Mouse (Mus musculus) spleen, adult 2 months (tissue): ENCODE results near the gene Paxx. TPM values are rescaled to one million over a fixed set of nuclear protein-coding genes. Genes with fewer than 3 reads are reported as not detected.

Source experiments
- DNase-seq, 2 experiments: peaks; one replicate each; pipeline versions ENCODE4 v3.0.0 to v3.0.0-alpha.2; 2012 to 2021; ENCODE audit warnings: low spot score in 2 of 2, low read depth in 1 of 2
- H3K27ac ChIP-seq: fragments of 200-500 bp; 2 replicates; pipeline ENCODE4 v1.5.1; 2012; ENCODE audit warnings: low read length, inconsistent platforms; ENCODE audit not compliant: insufficient read depth
- H3K27me3 ChIP-seq: fragments of 200-500 bp; 2 replicates; pipeline ENCODE4 v1.6.1; 2012; ENCODE audit warnings: mild to moderate bottlenecking, moderate library complexity, low read length, inconsistent platforms; ENCODE audit not compliant: control insufficient read depth, insufficient read depth
- H3K36me3 ChIP-seq: fragments of 200-500 bp; 2 replicates; pipeline ENCODE4 v1.6.1; 2012; ENCODE audit warnings: mild to moderate bottlenecking, low read length, inconsistent platforms; ENCODE audit not compliant: control insufficient read depth, insufficient read depth
- H3K4me1 ChIP-seq: fragments of 200-500 bp; 2 replicates; pipeline ENCODE4 v1.6.1; 2011; ENCODE audit warnings: inconsistent platforms; ENCODE audit not compliant: control insufficient read depth, insufficient read depth, insufficient read length
- H3K4me3 ChIP-seq: fragments of 200-500 bp; 2 replicates; pipeline ENCODE4 v1.5.1; 2011; ENCODE audit warnings: mild to moderate bottlenecking, inconsistent platforms; ENCODE audit not compliant: insufficient read depth, insufficient read length; ENCODE audit errors: extremely low read depth
- CTCF ChIP-seq: fragments of 200-500 bp; IDR thresholded peaks from 2 replicates; pipeline ENCODE4 v1.5.1; 2011; ENCODE audit warnings: mild to moderate bottlenecking, inconsistent platforms; ENCODE audit not compliant: insufficient read depth, insufficient read length, insufficient replicate concordance; ENCODE audit errors: extremely low read depth
- POLR2A ChIP-seq: fragments of 200-500 bp; IDR thresholded peaks from 2 replicates; pipeline ENCODE4 v1.6.1; 2011; ENCODE audit warnings: low read depth, low read length, inconsistent platforms
- WGBS: fragments of 180-500 bp; shearing (Covaris S2); methylation state at CpG from one replicate; pipeline ENCODE4 v1.1.7; 2018; 5-methylcytosine and 5-hydroxymethylcytosine counted together
- polyA plus RNA-seq: library from polyadenylated mRNA; depleted of rRNA; stranded (reverse); fragments of >200 nt; gene quantifications from 2 replicates; pipeline ENCODE4 v1.2.3, GENCODE M21; 2012

The Paxx gene
- polyA plus RNA-seq, 1 experiment, result 68.7 TPM

DNA sequence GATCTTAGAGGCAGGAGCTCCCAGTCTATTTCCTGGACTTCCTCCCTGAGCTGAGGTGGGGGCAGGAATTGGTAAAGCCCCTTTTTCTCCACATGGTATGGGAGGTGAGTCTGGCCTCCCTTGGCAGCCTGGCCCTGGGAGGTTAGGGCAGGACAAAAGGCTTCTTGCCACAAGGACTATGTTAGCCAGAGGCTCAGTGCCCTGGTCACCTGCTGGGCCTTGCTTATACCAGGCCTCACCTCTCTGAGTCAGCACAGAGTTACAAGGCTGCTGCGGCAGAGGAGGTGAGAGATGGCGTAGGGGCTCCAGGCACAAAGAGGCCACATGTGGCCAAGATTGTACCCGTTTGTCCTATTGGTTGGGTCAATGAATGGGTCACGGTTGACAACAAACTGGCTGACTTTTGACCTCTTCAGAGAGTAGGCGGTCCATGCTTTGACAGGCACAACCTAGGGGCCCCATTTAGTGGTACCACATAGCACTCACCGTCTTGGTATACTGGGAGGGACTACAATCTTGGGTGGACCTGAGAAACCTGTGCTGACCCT is 29.5 kb downstream of the Paxx start:
- no peak overlapping the region for H3K27ac ChIP-seq
- H3K36me3 ChIP-seq, result no peaks in the 10 kb centered on the region; the same call in none of the 2 replicates
- TF ChIP-seq POLR2A (no peak), CTCF (no peak)
- no peak for DNase-seq
- H3K4me3 ChIP-seq, result no peak overlapping the region
- H3K4me1 ChIP-seq, result peaks cover 10% of the 10 kb centered on the region
- 93% methylated on average over 6 of the region's 6 CpGs for WGBS
- no peaks in the 10 kb centered on the region for H3K27me3 ChIP-seq

DNA sequence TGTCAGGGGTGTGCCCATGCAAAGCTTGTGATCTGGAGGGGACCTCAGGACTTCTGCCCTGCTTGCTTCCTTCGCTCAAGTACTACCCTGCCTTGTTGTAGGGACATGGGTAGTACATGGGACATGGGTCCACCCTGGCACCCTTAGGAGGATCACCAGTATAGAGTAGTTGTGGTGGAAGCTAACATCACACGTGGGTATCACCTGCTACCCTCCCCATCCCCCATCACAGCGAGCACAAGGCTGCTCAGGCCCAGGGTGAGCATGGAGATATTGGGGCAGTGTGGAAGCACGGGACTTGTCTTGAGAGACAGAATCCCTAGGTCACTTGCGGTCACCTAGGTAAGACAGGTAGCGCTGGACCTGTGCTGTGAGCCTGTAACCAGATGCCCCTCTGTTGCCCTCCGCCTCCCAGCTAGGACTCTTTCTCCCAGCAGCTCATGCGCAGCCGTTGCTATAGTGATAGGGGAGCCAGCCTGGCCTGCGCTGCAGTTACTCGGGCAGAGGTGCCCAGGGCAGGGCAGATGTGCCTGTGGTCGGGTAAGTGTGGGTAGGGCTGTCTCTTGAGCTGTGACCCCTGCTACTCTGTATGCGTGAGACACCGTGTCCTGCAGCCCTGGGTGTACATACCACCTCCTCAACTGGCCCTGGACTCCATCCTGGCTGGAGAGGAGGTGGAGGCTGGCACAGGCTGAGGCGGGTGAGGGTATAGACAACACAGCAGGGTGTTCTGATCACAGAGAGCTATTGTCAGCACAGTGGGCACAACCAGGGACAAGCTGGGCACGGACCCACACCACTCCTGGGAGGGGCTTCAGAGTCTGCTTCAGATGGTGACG is 30.3 kb downstream of the Paxx start:
- Histone ChIP-seq H3K36me3 (no peaks in the 10 kb centered on the region; the same call in 1 of the 2 replicates), H3K4me3 (no peak overlapping the region), H3K4me1 (peaks cover 11% of the 10 kb centered on the region), H3K27ac (no peak overlapping the region), H3K27me3 (no peaks in the 10 kb centered on the region)
- 70% methylated on average over 17 of the region's 17 CpGs for WGBS
- DNase-seq, result no peak
- TF ChIP-seq CTCF (no peak), POLR2A (no peak)

- Histone ChIP-seq H3K4me3 (no peak overlapping the region), H3K4me1 (peaks cover 11% of the 10 kb centered on the region), H3K36me3 (no peaks in the 10 kb centered on the region), H3K27ac (no peak overlapping the region), H3K27me3 (no peaks in the 10 kb centered on the region)
- TF ChIP-seq CTCF (no peak), POLR2A (no peak)
- DNase-seq, result no peak
- 76% methylated on average over 5 of the region's 5 CpGs for WGBS
These were observed 31.3 kb downstream of the Paxx start for GRCm38 (mm10) chr2:25429435-25430180.

GRCm38 (mm10) chr2:25428442-25429236 is 32.3 kb downstream of the Paxx start, which contains the start of gene Abca2:
Abca2 (plus strand) TSS chr2:25428703.
- Histone ChIP-seq H3K27ac (peak within 1 kb of the TSS; percentile 7; the same call in 1 of the 2 replicates), H3K4me3 (peak within 1 kb of the TSS; percentile 73), H3K36me3 (no peaks in the 10 kb centered on the region), H3K4me1 (peaks cover 11% of the 10 kb centered on the region), H3K27me3 (no peaks in the 10 kb centered on the region)
- WGBS, result under 1% methylated on average over 81 of the region's 89 CpGs
- TF ChIP-seq CTCF (peak; percentile 94), POLR2A (no peak)
- DNase-seq, result peak; percentile 76 to 93

GRCm38 (mm10) chr2:25427256-25427655 is 33.6 kb downstream of the Paxx start:
- H3K27me3 ChIP-seq, result no peaks in the 10 kb centered on the region
- TF ChIP-seq POLR2A, result no peak
- TF ChIP-seq CTCF, result no peak
- peaks cover 11% of the 10 kb centered on the region for H3K4me1 ChIP-seq
- no peak overlapping the region for H3K4me3 ChIP-seq
- no peak for DNase-seq
- no peaks in the 10 kb centered on the region for H3K36me3 ChIP-seq
- 88% methylated on average over 5 of the region's 5 CpGs for WGBS
- no peak overlapping the region for H3K27ac ChIP-seq

DNA sequence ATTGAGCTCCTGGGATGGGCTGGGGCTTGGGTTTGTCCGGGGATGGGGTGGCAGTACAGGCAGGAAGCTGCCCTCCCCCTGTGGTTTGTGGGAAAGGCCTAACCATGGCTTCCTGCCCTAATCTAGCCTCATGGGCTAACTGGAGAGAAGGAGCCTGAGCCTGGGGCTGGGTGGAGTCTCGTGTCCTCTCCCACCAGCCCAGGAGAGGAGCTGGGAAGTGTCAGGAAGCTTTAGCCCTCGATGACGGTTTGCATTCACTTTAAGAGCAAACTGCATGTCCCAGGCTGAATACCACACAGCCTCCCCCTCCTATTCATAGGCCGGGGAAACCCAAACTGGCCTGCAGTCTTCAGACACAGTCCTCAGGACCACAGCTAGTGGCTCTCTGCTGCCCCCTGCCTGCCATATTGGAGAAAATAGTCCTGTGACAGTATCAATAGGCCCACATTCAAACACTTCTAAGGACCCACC is 34.1 kb downstream of the Paxx start:
- Histone ChIP-seq H3K4me3 (no peak overlapping the region), H3K36me3 (no peaks in the 10 kb centered on the region), H3K27ac (peak overlapping the region; percentile 76), H3K27me3 (no peaks in the 10 kb centered on the region), H3K4me1 (peaks cover 11% of the 10 kb centered on the region)
- peak; percentile 58 to 72 for DNase-seq
- TF ChIP-seq CTCF, result peak; percentile 66; the same call in 1 of the 2 replicates
- no peak for TF ChIP-seq POLR2A
- 7% methylated on average over 5 of the region's 5 CpGs for WGBS
